Mouse (Mus musculus) right cerebral cortex, postnatal 14 days (tissue): ENCODE data around the gene Carns1.
"Not testable (repeated sequence)": the region's sequence is repeated elsewhere in the genome, so short reads cannot be mapped to it uniquely, and the experiment has no call there.

Experiments used
- DNase-seq: peaks from one replicate; pipeline ENCODE4 v3.0.0; 2022

Gene Carns1

DNA sequence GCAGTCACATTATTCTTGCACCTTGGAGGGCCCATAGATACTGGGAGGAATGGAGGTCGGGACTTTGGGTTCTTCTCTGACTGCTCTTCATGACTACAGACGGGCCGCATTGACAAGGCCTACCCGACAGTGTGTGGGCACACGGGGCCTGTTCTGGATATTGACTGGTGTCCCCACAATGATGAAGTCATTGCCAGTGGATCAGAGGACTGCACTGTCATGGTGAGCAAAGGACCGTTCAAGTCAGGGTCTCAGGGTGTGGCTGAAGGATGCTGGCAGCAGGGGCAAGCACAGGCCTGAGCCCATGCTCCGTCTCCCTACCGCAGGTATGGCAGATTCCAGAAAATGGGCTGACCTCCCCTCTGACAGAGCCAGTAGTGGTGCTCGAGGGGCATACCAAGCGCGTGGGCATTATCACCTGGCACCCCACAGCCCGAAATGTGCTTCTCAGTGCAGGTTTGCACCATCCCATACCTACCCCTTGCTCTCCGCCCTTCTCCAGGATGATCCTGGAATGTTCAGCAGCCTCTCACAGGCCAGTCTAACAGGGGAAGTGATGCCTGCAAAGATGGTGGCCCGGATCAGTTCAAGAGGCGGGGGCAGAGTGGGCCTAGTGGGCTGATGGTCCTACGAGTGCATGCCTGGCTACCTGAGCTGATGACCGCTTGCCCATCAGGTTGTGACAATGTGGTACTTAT, 25.4 kb downstream of the Carns1 start:
- no peak for DNase-seq

DNA sequence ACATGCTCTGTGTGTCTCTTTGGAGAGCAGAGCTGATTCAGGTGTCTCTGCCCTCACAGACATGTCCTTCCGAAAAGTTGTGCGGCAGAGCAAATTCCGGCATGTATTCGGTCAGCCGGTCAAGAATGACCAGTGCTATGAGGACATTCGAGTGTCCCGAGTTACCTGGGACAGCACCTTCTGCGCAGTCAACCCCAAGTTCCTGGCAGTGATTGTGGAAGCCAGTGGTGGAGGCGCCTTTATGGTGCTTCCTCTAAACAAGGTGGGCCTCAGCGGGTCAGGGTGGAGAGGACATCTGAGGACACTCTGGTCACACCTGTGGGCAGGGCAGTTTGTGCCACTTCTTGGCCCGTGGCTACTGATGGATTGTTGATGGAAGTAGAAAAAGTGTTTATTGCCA, 26.0 kb downstream of the Carns1 start:
- DNase-seq = no peak

DNA sequence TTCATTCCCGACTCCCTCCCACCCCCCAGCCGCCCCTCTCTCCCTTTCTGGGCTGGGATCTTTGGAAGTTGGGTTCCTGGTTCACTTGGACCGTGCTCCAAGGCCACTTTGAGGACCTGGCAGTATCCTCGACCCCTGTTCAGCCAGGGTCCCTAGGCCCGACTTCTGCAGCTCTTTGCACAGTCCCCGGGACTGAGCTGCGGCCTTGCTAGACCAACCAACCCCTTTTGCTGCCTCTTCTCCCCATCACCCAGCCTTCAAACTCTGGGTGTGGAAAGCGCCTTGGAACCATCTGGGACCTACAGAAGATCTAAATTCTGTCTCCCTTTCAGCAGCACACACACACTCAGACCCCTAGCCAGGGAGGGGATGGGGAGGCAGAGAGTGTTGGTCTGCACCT, 26.5 kb downstream of the Carns1 start:
- DNase-seq = no peak

DNA sequence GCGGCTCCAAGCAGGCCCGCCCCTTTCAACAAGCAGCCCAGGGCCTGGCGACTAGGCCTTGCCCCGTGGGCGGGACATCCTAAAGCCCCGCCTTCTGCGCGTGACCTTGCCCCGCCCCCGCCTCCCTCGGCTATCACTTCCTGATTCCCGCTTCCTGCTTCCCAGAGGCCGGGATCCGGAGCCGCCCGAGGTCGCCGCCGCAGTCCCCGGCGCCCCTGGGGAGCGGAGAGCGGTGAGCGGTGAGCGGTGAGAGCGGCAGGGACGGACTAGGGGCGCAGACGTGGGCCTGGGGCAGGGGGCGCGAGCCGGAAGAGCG, 26.8 kb downstream of the Carns1 start, which contains the start of gene Coro1b:
Gene Coro1b, plus strand, starts transcription at position 129 of the 316 bp plus-strand sequence.
- DNase-seq = peak; percentile 96

DNA sequence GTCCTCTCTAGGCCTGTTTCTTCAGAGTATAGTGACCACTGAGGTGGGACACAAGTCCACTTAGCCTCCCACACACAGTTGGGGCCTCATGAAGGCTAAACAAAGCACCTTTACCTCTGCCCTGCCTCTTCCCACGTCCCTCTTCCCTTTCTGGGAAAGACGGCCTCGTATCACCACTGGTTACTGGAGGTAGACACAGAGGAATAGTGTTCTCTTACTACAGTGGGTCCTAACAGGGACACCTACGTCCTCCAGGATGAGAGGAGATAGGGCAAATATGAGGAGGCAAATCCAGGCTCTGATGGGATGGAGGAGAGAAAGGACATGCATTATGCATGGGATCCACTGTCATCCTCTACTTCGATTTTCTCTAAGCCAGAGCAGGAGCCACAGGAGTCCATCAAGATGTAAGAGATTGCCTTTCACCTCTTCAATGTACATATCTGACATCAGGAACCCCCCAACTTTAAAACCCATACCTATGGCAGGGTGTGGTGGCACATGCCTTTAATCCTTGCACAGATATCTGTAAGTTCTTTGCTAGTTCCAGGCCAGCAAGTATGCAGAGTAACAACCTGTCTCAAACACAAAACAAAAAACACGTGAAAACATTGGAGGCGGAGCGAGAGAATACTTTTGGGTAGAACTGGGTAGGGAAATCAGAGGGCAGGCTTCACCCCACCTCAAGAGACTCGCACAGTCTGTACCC, 27.3 kb downstream of the Carns1 start:
- no peak for DNase-seq

DNA sequence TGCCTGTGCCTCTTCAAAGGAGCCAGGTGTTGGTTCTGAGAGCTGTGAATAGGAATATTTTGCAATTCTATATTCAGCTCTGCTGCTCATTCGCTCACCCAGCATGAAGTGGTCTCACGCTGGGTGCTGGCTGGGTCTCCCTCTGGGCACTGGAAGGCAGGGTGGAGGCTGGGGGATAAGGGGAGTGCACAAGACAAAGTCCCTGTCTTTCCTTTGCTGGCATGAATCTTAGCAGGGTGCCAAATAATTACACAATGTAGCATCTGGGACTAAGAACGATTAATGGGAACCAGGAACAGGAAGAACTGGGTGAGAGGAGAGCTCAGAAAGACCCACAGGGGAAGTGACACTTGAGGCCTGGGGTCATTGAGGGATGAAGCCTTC, 28.3 kb downstream of the Carns1 start:
- no peak for DNase-seq

DNA sequence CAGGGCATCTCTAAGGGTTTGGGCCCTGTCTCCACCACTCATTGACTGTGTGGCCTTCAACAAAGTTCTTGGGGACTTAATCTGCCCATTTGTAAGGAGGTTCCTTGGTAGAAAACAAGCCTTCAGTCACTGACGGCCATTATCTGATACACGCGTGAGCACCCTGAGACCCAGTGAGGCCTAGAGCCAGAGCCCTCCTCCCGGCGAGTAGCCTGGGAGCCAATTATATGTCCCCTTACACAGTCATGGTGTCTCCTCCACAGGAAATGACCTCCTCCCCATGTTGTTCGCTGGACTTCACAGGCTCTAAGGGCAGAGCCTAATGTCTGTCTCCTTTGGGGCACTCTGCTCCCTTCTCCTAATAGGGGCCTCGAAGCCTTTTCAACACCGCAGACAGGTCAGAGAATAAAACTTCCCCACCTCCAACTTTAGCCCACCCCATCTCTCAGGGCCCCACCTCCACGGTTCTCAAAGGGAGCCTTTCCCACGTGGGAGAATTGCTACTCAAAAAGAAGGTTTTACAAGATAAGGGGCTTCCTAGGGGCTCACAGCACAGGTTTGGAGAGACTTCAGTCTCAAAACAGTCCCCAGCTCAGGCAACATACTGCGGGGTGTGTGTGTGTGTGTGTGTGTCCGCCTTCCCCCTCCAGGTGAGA, 28.8 kb downstream of the Carns1 start:
- no peak for DNase-seq

DNA sequence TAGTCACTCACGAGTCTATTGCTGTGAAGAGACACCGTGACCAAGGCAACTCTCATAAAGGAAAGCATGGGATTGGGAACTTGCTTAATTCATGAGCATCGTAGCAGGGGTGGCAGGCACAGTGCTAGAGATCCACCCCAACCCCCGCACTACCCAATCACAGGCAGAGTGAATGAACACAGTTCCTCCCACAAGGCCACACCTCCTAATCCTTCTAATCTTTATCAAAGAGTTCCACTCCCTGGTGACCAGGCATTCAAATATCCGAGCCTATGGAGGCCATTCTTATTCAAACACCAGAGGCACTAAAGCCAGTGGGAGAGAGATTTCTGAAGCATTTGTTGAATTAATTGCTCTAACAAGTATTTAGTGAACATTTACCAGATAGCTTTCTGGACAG, 29.3 kb downstream of the Carns1 start:
- DNase-seq = no peak

DNA sequence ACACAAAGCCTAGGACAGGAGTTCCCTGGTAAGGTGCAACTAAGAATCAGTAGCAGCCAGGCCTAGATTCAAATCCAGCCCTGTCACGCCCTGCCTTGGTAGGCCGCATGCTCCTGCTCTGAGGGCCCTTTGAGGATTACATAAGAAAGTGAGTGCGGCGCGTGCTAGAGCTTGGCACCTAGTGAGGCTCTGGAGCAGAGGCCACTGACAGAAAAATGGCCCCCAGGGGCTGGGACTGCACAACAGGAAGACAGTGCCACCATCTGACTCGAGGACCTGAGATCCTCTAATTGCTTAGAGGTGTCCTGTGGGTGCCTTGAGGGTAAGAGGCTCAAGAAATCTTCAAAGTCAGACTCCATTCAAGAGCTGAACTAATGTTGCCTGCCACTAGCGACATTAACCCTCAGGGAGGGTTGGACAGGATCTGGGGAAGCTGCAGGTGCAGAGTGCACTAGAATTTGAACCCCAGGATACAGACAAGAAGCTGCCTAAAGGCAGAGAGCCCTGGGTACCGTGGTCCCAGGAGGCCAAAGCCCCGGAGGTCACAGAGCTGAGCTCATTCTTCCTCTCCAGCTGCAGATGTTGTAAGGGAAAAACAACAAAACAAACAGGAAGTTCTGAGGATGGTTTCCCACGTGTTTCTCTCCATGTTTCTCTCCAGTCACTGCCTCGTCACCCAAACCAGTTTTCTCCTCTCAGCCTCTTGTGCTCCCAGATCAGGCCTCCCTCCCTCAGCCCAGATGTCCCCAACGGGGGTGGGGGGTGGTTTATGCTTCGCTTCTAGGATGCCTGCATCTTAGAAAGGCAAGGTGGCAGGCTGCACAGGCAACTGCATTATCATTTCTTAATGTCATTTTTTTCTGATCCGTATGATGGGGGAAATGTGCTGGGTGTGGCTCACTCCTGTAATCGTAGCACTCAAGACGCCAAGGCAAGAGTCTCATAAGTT, 30.5 kb downstream of the Carns1 start:
- DNase-seq = no peak

DNA sequence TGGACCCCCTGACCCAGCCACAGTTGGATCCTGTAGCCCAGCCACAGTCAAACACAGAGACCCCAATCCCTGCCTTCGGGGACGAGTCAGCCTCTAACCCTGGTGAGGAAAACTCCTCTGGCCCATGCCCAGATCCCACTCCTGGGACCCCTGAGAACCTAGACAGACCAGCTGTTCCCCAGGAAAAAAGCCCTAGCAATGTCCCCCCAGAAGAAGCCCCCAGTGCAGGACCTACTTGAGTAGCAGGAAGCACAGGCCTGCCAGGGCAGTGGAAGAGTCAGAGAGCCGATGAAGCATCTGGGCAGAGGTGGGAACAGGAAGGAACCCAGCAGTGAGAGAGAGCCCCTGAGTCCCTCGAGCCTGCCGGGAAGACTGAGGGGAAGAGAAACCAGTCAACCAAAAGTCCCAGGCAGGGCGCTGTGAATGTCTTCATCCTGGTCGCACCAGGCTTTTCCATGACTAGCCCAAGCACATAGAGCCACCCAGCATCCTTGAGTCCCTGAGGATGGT, 31.5 kb downstream of the Carns1 start, which contains the start of gene Cabp4:
Gene Cabp4, minus strand, starts transcription at position 275 of the 510 bp plus-strand sequence.
- no peak for DNase-seq

DNA sequence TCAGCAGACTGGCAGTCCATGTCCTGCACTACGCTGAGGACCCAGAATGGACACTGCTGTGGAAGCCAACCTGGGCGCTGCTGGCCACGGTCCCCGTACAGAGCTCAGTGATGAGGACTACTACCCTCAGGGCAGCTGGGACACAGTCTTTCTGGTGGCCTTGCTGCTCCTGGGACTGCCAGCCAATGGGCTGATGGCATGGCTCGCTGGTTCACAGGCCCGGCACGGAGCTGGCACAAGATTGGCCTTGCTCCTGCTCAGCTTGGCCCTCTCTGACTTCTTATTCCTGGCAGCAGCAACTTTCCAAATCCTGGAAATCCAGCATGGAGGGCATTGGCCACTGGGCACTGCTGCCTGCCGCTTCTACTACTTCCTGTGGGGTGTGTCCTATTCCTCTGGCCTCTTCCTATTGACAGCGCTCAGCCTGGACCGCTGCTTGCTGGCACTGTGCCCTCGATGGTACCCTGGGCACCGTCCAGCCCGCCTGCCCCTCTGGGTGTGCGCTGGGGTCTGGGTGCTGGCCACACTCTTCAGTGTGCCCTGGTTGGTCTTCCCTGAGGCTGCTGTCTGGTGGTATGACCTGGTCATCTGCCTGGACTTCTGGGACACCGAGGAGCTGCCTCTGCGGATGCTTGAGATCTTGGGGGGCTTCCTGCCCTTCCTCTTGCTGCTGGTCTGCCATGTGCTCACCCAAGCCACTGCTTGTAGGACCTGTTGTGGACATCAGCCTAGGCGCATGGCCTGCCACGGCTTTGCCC, 32.7 kb downstream of the Carns1 start:
- no peak for DNase-seq

DNA sequence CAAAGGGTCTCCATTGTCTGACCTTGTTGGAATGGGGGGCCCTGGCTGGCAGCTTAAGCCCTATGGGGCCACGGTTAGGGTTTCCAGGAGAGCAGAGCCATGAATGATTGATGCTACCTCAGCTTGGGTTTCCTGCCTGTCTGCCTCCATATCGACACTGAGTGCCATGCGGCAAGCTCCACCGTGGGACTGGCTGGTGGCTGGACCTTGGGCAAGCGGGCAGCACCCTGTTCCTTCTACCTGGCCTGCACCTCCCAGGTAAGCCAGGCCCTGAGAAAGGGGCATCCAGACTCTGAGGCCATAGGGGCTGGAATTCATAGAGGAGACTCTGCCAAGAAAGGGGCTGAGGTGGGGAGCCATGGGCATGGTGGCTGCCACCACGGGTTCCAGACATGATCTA, 35.1 kb downstream of the Carns1 start:
- DNase-seq = no peak

DNA sequence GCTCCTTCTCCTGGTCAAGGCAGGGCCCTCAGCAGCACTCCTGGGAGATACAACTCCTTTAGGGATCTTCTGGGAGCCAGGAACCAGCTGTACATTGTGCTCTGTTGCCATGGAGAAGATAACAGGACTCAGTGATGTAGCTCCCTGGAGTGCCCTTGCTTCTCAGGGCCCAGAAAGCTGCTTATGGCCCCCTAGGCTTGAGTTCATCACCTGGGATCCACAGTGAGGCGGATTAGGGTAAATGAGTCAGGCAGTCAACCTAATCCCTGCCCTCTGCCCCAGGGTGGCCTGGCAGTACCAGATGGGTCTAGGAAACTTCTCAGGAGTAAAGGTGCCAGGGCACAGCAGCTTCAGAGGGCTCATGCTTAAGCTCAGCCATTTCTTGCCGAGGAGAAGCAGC, 35.8 kb downstream of the Carns1 start, which contains the start of gene Gpr152:
Gene Gpr152, plus strand, starts transcription at position 342 of the 400 bp plus-strand sequence.
- DNase-seq = no peak

DNA sequence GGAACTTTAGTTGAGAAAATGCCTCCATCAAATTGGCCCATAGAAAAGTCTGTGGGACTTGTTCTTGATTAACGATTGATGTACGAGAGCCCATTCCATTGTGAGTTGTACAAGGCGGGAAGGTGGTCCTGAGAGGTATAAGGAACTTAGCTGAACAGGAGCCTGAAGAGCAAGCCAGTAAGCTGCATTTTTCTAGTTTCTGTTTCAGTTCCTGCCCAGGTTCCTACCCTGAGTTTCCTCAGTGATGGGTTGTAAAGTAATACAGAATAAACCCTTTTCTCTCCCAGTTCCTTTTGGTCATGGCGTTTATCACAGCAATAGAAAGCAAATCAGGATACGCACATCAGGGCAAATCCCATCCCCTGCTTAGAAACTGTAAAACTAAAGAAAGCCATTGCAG, 37.4 kb downstream of the Carns1 start:
- DNase-seq = no peak

DNA sequence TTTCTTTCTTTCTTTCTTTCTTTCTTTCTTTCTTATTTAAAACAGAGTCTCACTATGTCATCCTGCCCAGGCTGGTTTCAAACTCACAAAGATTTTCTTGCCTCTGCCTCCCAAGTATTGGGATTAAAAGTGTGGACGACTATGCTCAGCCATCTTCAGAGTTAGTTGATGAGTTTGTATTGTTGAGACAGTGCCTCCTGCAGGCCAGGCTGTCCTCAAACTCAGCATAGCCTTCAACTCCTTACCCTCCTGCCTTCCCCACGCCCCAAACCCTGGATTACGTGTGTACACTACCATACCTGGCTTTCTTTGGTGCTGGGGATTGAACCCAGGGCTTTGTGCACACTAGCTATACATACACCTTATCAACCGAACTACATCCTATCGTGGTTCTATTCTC, 38.8 kb downstream of the Carns1 start:
- no peak for DNase-seq

DNA sequence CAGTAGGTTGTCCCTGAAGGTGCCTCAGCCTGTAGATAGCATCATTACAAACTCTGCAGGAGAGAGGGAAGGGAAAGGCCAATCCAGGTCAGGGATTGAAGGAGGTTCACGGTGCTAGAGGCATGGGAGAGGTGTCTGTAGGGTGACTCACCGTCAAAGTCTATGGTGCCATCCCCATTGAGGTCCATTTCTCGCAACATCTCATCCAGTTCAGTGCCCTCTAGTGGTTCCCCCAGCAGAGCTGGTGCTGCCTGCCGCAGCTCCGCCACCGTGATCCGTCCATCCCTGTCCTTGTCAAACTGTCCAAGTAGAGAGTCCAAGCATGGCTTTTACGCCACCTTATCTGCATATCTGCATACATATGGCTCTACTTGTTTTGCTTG, 39.3 kb downstream of the Carns1 start:
- DNase-seq = not testable (repeated sequence)

DNA sequence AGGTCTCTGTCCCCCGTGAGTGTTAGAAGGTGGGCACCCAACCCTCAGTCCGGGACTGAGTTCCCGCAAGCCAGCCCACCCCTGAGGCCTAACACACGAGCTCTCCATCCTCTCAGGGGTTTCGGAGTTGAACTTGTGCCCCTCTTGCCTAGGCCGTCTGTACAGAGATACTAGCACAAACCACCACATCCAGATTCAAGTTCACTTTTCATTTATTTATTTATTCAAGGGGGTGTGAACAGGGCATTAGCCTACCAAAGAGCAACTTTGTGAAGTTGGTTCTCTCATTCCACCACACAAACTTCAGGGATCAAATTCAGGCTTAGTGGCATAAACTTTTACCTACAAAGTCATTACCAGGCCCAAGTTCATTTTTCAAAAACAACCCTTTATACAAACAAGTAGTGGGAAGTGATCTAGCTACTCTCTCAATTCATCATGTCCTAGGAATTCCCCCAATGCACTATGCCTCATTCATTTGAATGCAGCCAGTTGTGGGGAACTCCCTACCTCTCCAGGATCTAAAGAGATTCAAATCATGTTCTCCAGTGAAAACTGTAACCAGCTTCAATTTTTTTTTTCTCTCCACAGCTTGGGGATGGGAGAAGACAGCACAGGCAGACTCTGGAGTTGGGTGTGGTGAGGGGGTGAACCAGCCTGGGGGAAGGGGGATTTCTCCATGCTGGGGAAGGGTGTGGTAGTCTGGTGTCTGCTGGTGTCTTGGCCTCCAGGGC, 39.9 kb downstream of the Carns1 start:
- DNase-seq = not testable (repeated sequence)

DNA sequence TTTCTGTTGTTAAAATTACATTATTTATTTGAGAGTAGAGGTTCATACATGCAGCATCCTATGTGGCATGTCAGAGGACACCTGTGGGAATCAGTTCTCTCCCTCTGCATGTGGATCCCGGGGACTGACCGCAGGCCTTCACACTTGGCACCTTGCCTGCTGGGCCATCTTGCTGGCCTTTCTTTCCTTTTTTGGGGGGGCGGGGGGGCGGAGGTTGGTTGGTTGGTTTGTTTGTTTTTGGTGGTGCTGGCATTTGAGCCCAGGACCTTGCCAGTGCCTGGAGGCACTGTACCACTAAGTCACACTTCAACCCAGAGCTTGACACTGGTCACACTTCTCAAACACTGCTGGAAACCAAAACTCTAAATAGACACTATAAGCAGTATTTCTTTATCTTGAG, 40.9 kb downstream of the Carns1 start:
- DNase-seq = no peak

DNA sequence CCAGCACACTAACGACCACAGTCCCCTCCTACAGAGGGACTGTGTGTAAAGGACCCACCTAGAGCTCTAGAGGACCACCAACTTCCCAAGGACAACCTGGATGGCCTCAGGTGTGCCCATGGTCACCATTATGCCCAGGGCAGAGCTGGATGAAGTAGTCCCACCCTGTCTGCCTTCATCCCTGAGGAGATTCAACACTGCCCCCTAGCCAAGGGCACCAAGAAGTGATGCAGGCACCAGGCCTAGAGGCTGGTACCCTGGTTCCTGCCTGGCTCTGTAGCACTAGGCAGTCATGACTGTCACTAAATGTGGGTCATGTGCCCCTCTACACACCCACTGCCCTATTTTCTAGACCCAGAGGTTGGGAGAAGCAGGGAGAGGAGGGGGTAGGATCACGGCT, 43.5 kb downstream of the Carns1 start:
- DNase-seq = no peak

DNA sequence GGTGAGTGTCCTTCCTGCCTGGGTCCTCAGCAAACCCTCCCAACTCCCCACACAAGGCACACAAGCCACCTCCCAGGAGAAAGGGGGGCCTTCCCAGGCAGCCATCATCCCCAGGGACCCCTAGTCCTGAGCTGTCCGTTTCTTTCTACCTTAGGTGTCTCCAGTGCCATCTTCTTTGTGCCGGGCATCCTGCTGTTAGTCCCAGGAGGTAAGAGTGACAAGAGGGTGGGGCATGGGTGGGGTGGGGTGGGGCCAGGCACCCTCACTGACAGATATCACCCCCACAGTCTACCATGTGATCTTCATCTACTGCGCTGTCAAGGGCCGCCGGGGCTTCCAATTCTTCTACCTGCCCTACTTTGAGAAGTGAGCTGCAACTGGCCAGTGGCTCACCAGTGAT, 44.2 kb downstream of the Carns1 start:
- no peak for DNase-seq

DNA sequence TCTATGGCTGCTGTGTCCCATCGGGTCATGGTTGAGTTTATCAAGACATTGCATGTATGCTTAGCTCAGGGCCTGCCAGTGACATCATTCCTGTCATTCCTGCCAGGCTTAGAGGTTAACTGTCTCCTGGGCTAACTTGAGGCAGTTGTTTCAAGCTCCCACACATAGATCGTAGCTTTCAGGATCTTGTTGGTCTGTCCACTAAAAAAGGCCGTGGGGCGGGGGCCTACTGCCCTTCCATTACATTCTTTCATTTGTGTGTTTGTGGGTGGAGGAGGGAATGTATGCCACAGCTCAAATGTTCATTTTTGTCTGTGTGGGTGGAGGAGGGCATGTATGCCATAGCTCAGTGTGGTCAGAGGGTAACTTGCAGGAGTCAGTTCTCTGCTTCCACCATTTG, 45.2 kb downstream of the Carns1 start:
- DNase-seq = no peak
